Mouse (Mus musculus): ENCODE measurements at regions not wholly inside any gene's neighbourhood (a gene's known extent, or its start where the extent isn't known, plus 50 kb on each side); places are given as distances from the start of the nearest gene placed in this dataset.

- H3K4me2 ChIP-seq (replicated peaks; ENCODE audit: low read depth, low read length): no peak overlapping the region
- H3K36me3 ChIP-seq (ENCODE audit: control insufficient read depth, insufficient read depth, low read length): no peaks in the 10 kb centered on the region
- DNase-seq (ENCODE audit: low spot score): no peak
- H3K9ac ChIP-seq (ENCODE audit: low read depth, low read length): no peak overlapping the region
- WGBS: 74% methylated on average over 13 of the region's 13 CpGs
- no peaks in the 10 kb centered on the region for H3K27me3 ChIP-seq (ENCODE audit: control insufficient read depth, insufficient read depth, low read length)
- H3K4me3 ChIP-seq (ENCODE audit: low read depth, low read length): no peak overlapping the region
- H3K27ac ChIP-seq (ENCODE audit: low read depth, low read length): no peak overlapping the region
- H3K9me3 ChIP-seq (ENCODE audit: control insufficient read depth, low read length): no peaks in the 10 kb centered on the region
- no peak for ATAC-seq (ENCODE audit: low FRiP score)
- H3K4me1 ChIP-seq (replicated peaks; ENCODE audit: control insufficient read depth, insufficient read depth, low read length): no peaks in the 10 kb centered on the region
Observed at GRCm38 (mm10) chr14:76805151-76805785, 231.3 kb upstream of the Ccdc122 start.

DNA sequence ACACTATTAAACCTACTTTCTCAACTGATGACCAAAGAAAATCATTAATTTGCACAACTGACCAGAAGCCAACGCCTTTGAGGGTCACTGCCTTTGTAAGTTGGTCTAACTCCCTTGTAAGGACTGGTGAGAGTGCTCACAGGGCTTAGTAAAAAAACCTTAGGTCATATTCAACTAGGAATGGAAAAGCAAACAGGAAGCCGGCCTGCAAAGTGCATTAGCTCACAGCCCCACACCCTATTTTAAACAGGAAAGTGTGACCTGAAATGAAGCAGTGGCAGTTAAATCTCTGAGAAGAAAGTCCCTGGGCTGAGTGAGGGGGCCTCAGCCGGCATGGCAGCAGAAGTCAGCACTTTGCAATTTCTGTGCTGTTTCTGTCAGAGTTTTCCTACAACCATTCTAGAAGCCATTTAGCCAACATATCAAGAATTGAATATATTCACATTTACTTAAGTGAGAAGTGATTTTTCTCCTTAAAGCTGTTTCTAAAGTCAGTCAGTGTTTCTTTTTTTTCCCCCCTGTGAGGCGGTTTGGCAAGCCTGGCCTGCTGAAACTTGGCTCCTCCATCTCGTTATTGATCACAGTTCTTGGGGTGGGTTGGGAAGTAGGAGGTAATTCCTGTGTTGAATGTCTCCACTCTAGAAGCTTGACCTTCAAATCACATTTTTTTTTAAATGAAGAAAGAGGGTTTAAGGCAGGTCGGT is 232.0 kb upstream of the Ccdc122 start:
- Histone ChIP-seq H3K4me1 (replicated peaks; ENCODE audit: control insufficient read depth, insufficient read depth, low read length) (no peaks in the 10 kb centered on the region), H3K9me3 (ENCODE audit: control insufficient read depth, low read length) (no peaks in the 10 kb centered on the region), H3K4me3 (ENCODE audit: low read depth, low read length) (no peak overlapping the region), H3K4me2 (replicated peaks; ENCODE audit: low read depth, low read length) (no peak overlapping the region), H3K27ac (ENCODE audit: low read depth, low read length) (no peak overlapping the region), H3K36me3 (ENCODE audit: control insufficient read depth, insufficient read depth, low read length) (no peaks in the 10 kb centered on the region), H3K27me3 (ENCODE audit: control insufficient read depth, insufficient read depth, low read length) (no peaks in the 10 kb centered on the region), H3K9ac (ENCODE audit: low read depth, low read length) (no peak overlapping the region)
- DNase-seq (ENCODE audit: low spot score): no peak
- 76% methylated on average over 6 of the region's 6 CpGs for WGBS
- no peak for ATAC-seq (ENCODE audit: low FRiP score)

GRCm38 (mm10) chr14:76800181-76800580 is 236.4 kb upstream of the Ccdc122 start:
- WGBS: 66% methylated on average over 4 of the region's 4 CpGs
- H3K9me3 ChIP-seq (ENCODE audit: control insufficient read depth, low read length): no peaks in the 10 kb centered on the region
- ATAC-seq (ENCODE audit: low FRiP score): no peak
- H3K4me3 ChIP-seq (ENCODE audit: low read depth, low read length): no peak overlapping the region
- no peaks in the 10 kb centered on the region for H3K36me3 ChIP-seq (ENCODE audit: control insufficient read depth, insufficient read depth, low read length)
- no peak for DNase-seq (ENCODE audit: low spot score)
- no peak overlapping the region for H3K4me2 ChIP-seq (replicated peaks; ENCODE audit: low read depth, low read length)
- H3K4me1 ChIP-seq (replicated peaks; ENCODE audit: control insufficient read depth, insufficient read depth, low read length): no peaks in the 10 kb centered on the region
- no peak overlapping the region for H3K27ac ChIP-seq (ENCODE audit: low read depth, low read length)
- no peak overlapping the region for H3K9ac ChIP-seq (ENCODE audit: low read depth, low read length)
- H3K27me3 ChIP-seq (ENCODE audit: control insufficient read depth, insufficient read depth, low read length): no peaks in the 10 kb centered on the region

DNA sequence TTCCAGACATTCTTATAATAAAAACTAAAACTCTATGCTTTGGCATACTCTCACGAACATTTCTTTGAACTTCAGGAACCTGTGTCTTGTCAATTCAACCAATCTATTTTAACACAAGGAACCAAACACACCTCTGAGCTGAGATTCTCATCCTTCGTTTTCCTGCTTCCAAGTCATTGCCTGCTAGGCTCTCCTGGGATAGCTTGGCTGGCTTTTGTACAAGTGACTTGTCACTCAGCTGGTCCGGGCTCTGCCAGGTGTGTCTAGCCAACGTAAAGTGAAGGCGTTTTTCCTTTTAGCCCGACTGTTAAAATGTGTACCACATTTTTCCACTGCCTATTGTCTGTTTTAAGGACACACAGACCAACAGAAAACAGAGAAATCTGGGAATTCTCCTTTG is 236.8 kb upstream of the Ccdc122 start:
- Histone ChIP-seq H3K36me3 (ENCODE audit: control insufficient read depth, insufficient read depth, low read length) (no peaks in the 10 kb centered on the region), H3K27me3 (ENCODE audit: control insufficient read depth, insufficient read depth, low read length) (no peaks in the 10 kb centered on the region), H3K9me3 (ENCODE audit: control insufficient read depth, low read length) (no peaks in the 10 kb centered on the region), H3K4me3 (ENCODE audit: low read depth, low read length) (no peak overlapping the region), H3K4me2 (replicated peaks; ENCODE audit: low read depth, low read length) (no peak overlapping the region), H3K9ac (ENCODE audit: low read depth, low read length) (no peak overlapping the region), H3K4me1 (replicated peaks; ENCODE audit: control insufficient read depth, insufficient read depth, low read length) (no peaks in the 10 kb centered on the region), H3K27ac (ENCODE audit: low read depth, low read length) (no peak overlapping the region)
- no peak for ATAC-seq (ENCODE audit: low FRiP score)
- 84% methylated on average over 6 of the region's 6 CpGs for WGBS
- DNase-seq (ENCODE audit: low spot score): no peak

DNA sequence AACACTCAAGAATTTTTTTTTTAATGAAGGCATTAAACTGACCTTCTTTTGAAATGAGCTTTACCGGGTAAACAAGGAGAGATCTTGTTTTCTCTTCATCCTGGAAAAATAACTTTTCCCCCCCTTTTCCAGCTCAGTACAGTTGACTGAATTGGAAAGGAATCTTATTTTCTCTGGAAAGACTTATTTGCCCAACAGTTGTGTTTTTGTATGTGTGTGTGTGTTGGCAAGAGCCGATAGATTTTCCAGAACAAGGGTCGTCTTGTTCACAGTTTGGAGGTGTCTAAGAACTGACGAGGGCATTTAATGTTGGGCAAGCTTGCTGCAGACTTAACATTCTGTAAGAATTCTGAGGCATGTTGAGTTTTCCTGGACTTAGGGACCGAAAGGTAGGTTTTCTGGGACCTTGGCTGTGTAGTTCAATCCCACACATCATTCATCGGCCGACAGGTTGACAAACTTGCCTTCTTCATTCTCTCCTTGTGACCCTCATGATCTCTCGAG is 237.6 kb upstream of the Ccdc122 start:
- WGBS: 85% methylated on average over 8 of the region's 8 CpGs
- H3K4me3 ChIP-seq (ENCODE audit: low read depth, low read length): no peak overlapping the region
- H3K27ac ChIP-seq (ENCODE audit: low read depth, low read length): no peak overlapping the region
- DNase-seq (ENCODE audit: low spot score) (no peak), ATAC-seq (ENCODE audit: low FRiP score) (no peak)
- no peak overlapping the region for H3K9ac ChIP-seq (ENCODE audit: low read depth, low read length)
- no peaks in the 10 kb centered on the region for H3K4me1 ChIP-seq (replicated peaks; ENCODE audit: control insufficient read depth, insufficient read depth, low read length)
- no peaks in the 10 kb centered on the region for H3K27me3 ChIP-seq (ENCODE audit: control insufficient read depth, insufficient read depth, low read length)
- no peaks in the 10 kb centered on the region for H3K9me3 ChIP-seq (ENCODE audit: control insufficient read depth, low read length)
- H3K4me2 ChIP-seq (replicated peaks; ENCODE audit: low read depth, low read length): no peak overlapping the region
- no peaks in the 10 kb centered on the region for H3K36me3 ChIP-seq (ENCODE audit: control insufficient read depth, insufficient read depth, low read length)

DNA sequence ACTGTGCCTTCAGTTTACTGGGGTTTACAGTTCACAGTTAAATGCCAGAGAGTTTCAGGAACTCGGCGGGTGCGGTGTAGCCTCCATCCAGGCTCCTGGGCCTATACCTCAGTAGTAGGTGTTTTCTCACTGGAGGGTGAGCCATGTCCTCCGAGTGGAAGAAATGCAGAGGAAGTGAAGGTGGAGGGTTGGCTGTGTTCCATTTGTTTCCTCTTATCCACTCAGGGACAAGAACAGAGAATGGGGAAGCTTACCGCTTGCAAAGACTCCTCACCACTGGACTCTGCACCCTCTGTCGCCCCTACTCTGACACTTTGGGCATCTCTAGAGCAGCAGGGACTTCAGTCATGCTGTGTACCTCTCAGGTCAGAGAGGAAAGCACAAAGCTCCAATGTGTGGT is 238.1 kb upstream of the Ccdc122 start:
- no peak overlapping the region for H3K27ac ChIP-seq (ENCODE audit: low read depth, low read length)
- ATAC-seq (ENCODE audit: low FRiP score): no peak
- 78% methylated on average over 6 of the region's 6 CpGs for WGBS
- H3K9ac ChIP-seq (ENCODE audit: low read depth, low read length): no peak overlapping the region
- H3K4me3 ChIP-seq (ENCODE audit: low read depth, low read length): no peak overlapping the region
- no peak for DNase-seq (ENCODE audit: low spot score)
- H3K4me1 ChIP-seq (replicated peaks; ENCODE audit: control insufficient read depth, insufficient read depth, low read length): no peaks in the 10 kb centered on the region
- no peaks in the 10 kb centered on the region for H3K27me3 ChIP-seq (ENCODE audit: control insufficient read depth, insufficient read depth, low read length)
- H3K36me3 ChIP-seq (ENCODE audit: control insufficient read depth, insufficient read depth, low read length): no peaks in the 10 kb centered on the region
- H3K4me2 ChIP-seq (replicated peaks; ENCODE audit: low read depth, low read length): no peak overlapping the region
- H3K9me3 ChIP-seq (ENCODE audit: control insufficient read depth, low read length): no peaks in the 10 kb centered on the region

- Histone ChIP-seq H3K9me3 (ENCODE audit: control insufficient read depth, low read length) (no peaks in the 10 kb centered on the region), H3K4me3 (ENCODE audit: low read depth, low read length) (no peak overlapping the region), H3K27ac (ENCODE audit: low read depth, low read length) (no peak overlapping the region), H3K4me1 (replicated peaks; ENCODE audit: control insufficient read depth, insufficient read depth, low read length) (no peaks in the 10 kb centered on the region), H3K36me3 (ENCODE audit: control insufficient read depth, insufficient read depth, low read length) (no peaks in the 10 kb centered on the region), H3K27me3 (ENCODE audit: control insufficient read depth, insufficient read depth, low read length) (no peaks in the 10 kb centered on the region), H3K9ac (ENCODE audit: low read depth, low read length) (no peak overlapping the region), H3K4me2 (replicated peaks; ENCODE audit: low read depth, low read length) (no peak overlapping the region)
- DNase-seq (ENCODE audit: low spot score): no peak
- ATAC-seq (ENCODE audit: low FRiP score): no peak
- WGBS: 79% methylated on average over 6 of the region's 6 CpGs
Observed at GRCm38 (mm10) chr14:76797518-76797917, 239.1 kb upstream of the Ccdc122 start.

DNA sequence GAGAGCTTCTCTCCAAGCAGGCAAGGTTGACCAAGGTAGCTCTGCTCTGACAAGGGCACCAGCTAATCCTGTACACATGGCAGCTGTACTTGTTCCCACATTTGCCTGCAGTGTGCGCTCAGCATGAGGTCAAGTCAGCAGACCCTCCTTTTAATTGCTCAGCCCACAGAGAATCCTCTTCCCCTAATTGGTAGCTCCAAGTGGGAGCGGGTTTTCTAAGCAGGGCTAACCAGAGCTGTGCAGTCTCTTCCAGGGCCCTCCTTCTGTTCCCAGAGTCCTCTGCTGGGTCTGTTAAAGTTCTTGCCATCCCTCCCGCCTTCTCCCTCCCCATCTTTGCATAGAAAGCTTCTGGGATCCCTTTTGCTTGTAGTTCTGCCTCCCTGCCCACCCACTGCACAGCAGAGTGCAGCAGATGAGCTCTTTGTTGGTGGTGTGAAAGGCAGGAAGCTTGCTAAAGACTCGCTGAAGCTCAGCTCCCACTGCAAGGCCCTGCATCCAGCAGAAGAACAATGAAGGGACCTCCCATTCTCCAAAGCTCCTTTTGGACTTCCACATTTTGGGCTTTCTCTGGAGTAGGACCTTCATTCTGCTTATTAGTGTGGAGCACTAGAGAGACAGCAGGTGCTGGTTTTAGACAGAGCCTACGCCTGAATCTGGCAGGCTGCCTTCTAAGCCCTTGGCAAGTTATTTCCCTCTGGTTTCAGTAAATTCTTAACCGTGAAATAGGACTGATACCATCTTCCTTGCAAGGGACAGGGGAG is 235.3 kb upstream of the Serp2 start:
- Histone ChIP-seq H3K27ac (ENCODE audit: low read depth, low read length) (peak overlapping the region; percentile 59), H3K4me3 (ENCODE audit: low read depth, low read length) (no peak overlapping the region), H3K9me3 (ENCODE audit: control insufficient read depth, low read length) (no peaks in the 10 kb centered on the region), H3K27me3 (ENCODE audit: control insufficient read depth, insufficient read depth, low read length) (no peaks in the 10 kb centered on the region), H3K4me2 (replicated peaks; ENCODE audit: low read depth, low read length) (no peak overlapping the region), H3K4me1 (replicated peaks; ENCODE audit: control insufficient read depth, insufficient read depth, low read length) (peaks cover 6% of the 10 kb centered on the region), H3K36me3 (ENCODE audit: control insufficient read depth, insufficient read depth, low read length) (no peaks in the 10 kb centered on the region), H3K9ac (ENCODE audit: low read depth, low read length) (no peak overlapping the region)
- 19% methylated on average over 6 of the region's 6 CpGs for WGBS
- DNase-seq (ENCODE audit: low spot score) (peak; percentile 48), ATAC-seq (ENCODE audit: low FRiP score) (peak; percentile 61)
